10 mouse cellular contexts compared by ENCODE assay signal in genomic region chr19:11777191-11777865, GRCm38 (mm10). TPM values are rescaled to one million over a fixed set of nuclear protein-coding genes. Genes with fewer than 3 reads are reported as not detected.
DNase-seq lines count a peak whose midpoint lies in the region; ATAC-seq and TF ChIP-seq lines count a peak whose summit lies in the region.
"Had no signal": no experiment of that assay in that cellular context is flagged by ENCODE, and none has a peak within 500 bp of the region (broad histone marks: within the 10 kb centered on the region; RNA-seq: fewer than 3 reads in every experiment).

No protein-coding gene starts in this region.

- peak; percentile 59 to 92 (median 66) for TF ChIP-seq CTCF in MEL (IDR thresholded peaks at IDR 0.05 in 2 of 3, conservative IDR thresholded peaks at IDR 0.05 in 1 of 3; ENCODE audit: control insufficient read depth in 1 of 3, insufficient read depth in 1 of 3, low read depth in 2 of 3, low read length in 3 of 3, poor library complexity in 1 of 3, severe bottlenecking in 1 of 3)
- TF ChIP-seq CTCF in lung, adult 2 months (IDR thresholded peaks at IDR 0.05; ENCODE audit: insufficient read depth, low read length): no peak

- no peak overlapping the region for H3K27ac ChIP-seq in MEL (ENCODE audit: control insufficient read depth, low read depth, low read length)
- H3K27ac ChIP-seq in kidney, embryonic 16.5 days (ENCODE audit: low read length): no peak overlapping the region

- peak; percentile 98 for TF ChIP-seq RAD21 in MEL (IDR thresholded peaks at IDR 0.05; ENCODE audit: low read depth, low read length)

- peaks cover 0 to 3% of the 10 kb centered on the region in 2 experiments; a peak in 2 of 4 replicates for H3K4me1 ChIP-seq in MEL (ENCODE audit: control insufficient read depth in 1 of 2, insufficient read depth in 2 of 2, low read length in 2 of 2)
- H3K4me1 ChIP-seq in kidney, embryonic 16.5 days (ENCODE audit: insufficient read depth, low read length): no peaks in the 10 kb centered on the region
- no peaks in the 10 kb centered on the region for H3K4me1 ChIP-seq in lung, adult 2 months (ENCODE audit: control insufficient read depth, insufficient read depth, low read length)

- ATAC-seq in kidney, embryonic 16.5 days (ENCODE audit: low FRiP score, low TSS enrichment): peak; percentile 49; the same call in 1 of the 2 replicates
- ATAC-seq in neutrophil, adult 5-6 weeks (ENCODE audit: extremely low read depth, insufficient number of reproducible peaks, low FRiP score, poor library complexity, severe bottlenecking): 0 out of 2 replicates have a peak, but pooled peaks have one; percentile 44

- no peak for TF ChIP-seq EP300 in MEL (IDR thresholded peaks at IDR 0.05; ENCODE audit: low read depth in 1 of 2, low read length in 2 of 2)

- peaks cover 5 to 8% of the 10 kb centered on the region in 2 experiments; a peak in 3 of 4 replicates for H3K36me3 ChIP-seq in MEL (ENCODE audit: control insufficient read depth in 1 of 2, insufficient read depth in 2 of 2, low read length in 2 of 2)
- peaks cover 29% of the 10 kb centered on the region for H3K36me3 ChIP-seq in kidney, embryonic 16.5 days (ENCODE audit: insufficient read depth, low read length)

- H3K4me2 ChIP-seq in kidney, embryonic 16.5 days (replicated peaks; ENCODE audit: low read depth, low read length): no peak overlapping the region

- DNase-seq in 3T3-L1 (ENCODE audit: low read depth, low spot score) (peak; percentile 81), MEL (ENCODE audit: low read depth, low spot score) (peak; percentile 76)
- peak; percentile 74 to 79 for DNase-seq in cerebellum, postnatal 10 days
- DNase-seq in frontal cortex, postnatal 25 days (ENCODE audit: low spot score in 2 of 2): peak; percentile 57 to 61
- DNase-seq in lung, adult 2 months: peak; percentile 62
- DNase-seq in urinary bladder, postnatal 25 days (ENCODE audit: low spot score): peak; percentile 63

- H3K9ac ChIP-seq in MEL (ENCODE audit: control insufficient read depth, low read depth, low read length, poor library complexity, severe bottlenecking): no peak overlapping the region
- H3K9ac ChIP-seq in kidney, embryonic 16.5 days (replicated peaks; ENCODE audit: low read length): no peak overlapping the region

- H3K9me3 ChIP-seq in MEL (replicated peaks; ENCODE audit: insufficient read depth, low read length): no peaks in the 10 kb centered on the region
- H3K9me3 ChIP-seq in kidney, embryonic 16.5 days (ENCODE audit: low read length): no peaks in the 10 kb centered on the region

- 62% methylated on average over 7 of the region's 7 CpGs for WGBS in kidney, embryonic 16.5 days
- 59% methylated on average over 7 of the region's 7 CpGs for WGBS in lung, adult 2 months

- no peak for TF ChIP-seq POLR2A in MEL (IDR thresholded peaks at IDR 0.05; ENCODE audit: control insufficient read depth in 1 of 2, insufficient read depth in 1 of 2, low read depth in 1 of 2, low read length in 2 of 2, poor library complexity in 1 of 2)
- no peak for TF ChIP-seq POLR2A in lung, adult 2 months (IDR thresholded peaks at IDR 0.05; ENCODE audit: borderline replicate concordance, extremely low read depth, low read depth, low read length)

- no peaks in the 10 kb centered on the region for H3K27me3 ChIP-seq in MEL (ENCODE audit: control insufficient read depth in 1 of 2, insufficient read depth in 2 of 2, low read length in 2 of 2)
- H3K27me3 ChIP-seq in kidney, embryonic 16.5 days (ENCODE audit: insufficient read depth, low read length): no peaks in the 10 kb centered on the region

- no peaks in the 10 kb centered on the region for H3K79me2 ChIP-seq in MEL (ENCODE audit: control insufficient read depth, insufficient read depth, low read length, poor library complexity)

- H3K4me3 ChIP-seq in MEL (ENCODE audit: control insufficient read depth in 1 of 2, insufficient read depth in 1 of 2, low read depth in 2 of 2, low read length in 2 of 2): no peak overlapping the region
- no peak overlapping the region for H3K4me3 ChIP-seq in kidney, embryonic 16.5 days (ENCODE audit: low read length)
- H3K4me3 ChIP-seq in lung, adult 2 months (replicated peaks; ENCODE audit: extremely low read depth, low read depth, low read length): no peak overlapping the region
- H3K4me3 ChIP-seq: erythroblast, embryonic 14.5 days; myocyte had no signal

TF ChIP-seq in MEL, 35 proteins besides CTCF, POLR2A, EP300 and RAD21:
- TF ChIP-seq GABPA (IDR thresholded peaks at IDR 0.05; ENCODE audit: low read depth, low read length) (no peak), SIN3A (IDR thresholded peaks at IDR 0.05; ENCODE audit: low read length) (peak; percentile 46; the same call in 1 of the 2 replicates), SMC3 (IDR thresholded peaks at IDR 0.05; ENCODE audit: low read depth, low read length) (peak; percentile 92), ZC3H11A (IDR thresholded peaks at IDR 0.05; ENCODE audit: low read depth, low read length) (peak; percentile 91)

RNA-seq across cellular contexts. Expression of gene Mrpl16, which starts 7.1 kb away (rescaled TPM):
- total RNA-seq in MEL (2012; rRNA removed): 58.3 and 59.6 TPM in 2 replicates
- 10 to 100 TPM in 1 of 2 experiments, not detected in 1; 46.8 TPM for polyA plus RNA-seq in MEL (2012; ENCODE audit: insufficient read depth in 1 of 2, insufficient read length in 2 of 2, low read depth in 1 of 2, low replicate concordance in 2 of 2, missing spikeins in 1 of 2)
- 49.2 and 54.4 TPM in 2 replicates for polyA plus RNA-seq in kidney, embryonic 16.5 days (2015; fragmentation: Nextera tagmentation; extraction: Ambion mirVana)
- 4.8 and 6.6 TPM in 2 replicates for polyA plus RNA-seq in lung, adult 2 months (2012; rRNA removed)
- total RNA-seq in neutrophil, adult 5-6 weeks (2017): 23.6 and 24.1 TPM in 2 replicates

RNA-seq across cellular contexts. Expression of gene Gif, which starts 30.0 kb away (rescaled TPM):
- not detected in 2 replicates for total RNA-seq in MEL (2012; rRNA removed)
- polyA plus RNA-seq in MEL (2012; ENCODE audit: insufficient read depth in 1 of 2, insufficient read length in 2 of 2, low read depth in 1 of 2, low replicate concordance in 2 of 2, missing spikeins in 1 of 2): not detected
- polyA plus RNA-seq in kidney, embryonic 16.5 days (2015; fragmentation: Nextera tagmentation; extraction: Ambion mirVana): not detected in 2 replicates
- 0.14 and 0.18 TPM in 2 replicates for polyA plus RNA-seq in lung, adult 2 months (2012; rRNA removed)
- total RNA-seq in neutrophil, adult 5-6 weeks (2017): not detected in 2 replicates
- polyA plus RNA-seq: erythroblast, embryonic 14.5 days; myocyte had no signal

RNA-seq across cellular contexts. Expression of gene Stx3, which starts 41.9 kb away (rescaled TPM):
- total RNA-seq in MEL (2012; rRNA removed): 0.33 and 0.73 TPM in 2 replicates
- polyA plus RNA-seq in MEL (2012; ENCODE audit: insufficient read depth in 1 of 2, insufficient read length in 2 of 2, low read depth in 1 of 2, low replicate concordance in 2 of 2, missing spikeins in 1 of 2): 1 to 10 TPM in 1 of 2 experiments, not detected in 1; 3.0 TPM
- 25.5 and 26.5 TPM in 2 replicates for polyA plus RNA-seq in kidney, embryonic 16.5 days (2015; fragmentation: Nextera tagmentation; extraction: Ambion mirVana)
- polyA plus RNA-seq in lung, adult 2 months (2012; rRNA removed): 22.1 and 23.1 TPM in 2 replicates
- 3.3 and 4.4 TPM in 2 replicates for total RNA-seq in neutrophil, adult 5-6 weeks (2017)
- polyA plus RNA-seq: erythroblast, embryonic 14.5 days had no signal
